Mouse (Mus musculus): ENCODE results near the gene 4921511C20Rik.

Gene 4921511C20Rik

DNA sequence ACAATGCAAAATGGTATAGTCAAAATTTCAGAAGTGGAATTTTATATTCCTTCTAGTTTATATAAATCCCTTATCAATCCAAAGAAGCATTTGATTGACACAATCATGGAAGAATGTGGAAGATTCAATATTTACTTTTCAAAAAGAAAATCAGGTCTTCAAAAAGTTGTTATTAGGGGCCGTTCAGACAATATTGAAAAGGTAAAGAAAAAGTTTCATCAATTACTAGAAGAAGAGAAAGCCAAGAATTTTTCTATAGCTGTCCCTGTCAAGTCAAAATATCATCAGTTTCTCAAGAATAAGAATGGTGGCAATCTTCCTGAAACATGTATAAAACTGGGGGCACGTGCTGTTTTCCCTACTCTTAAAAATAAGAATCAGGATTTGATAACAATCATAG is at the start of gene 4921511C20Rik:
Gene 4921511C20Rik (plus strand): TSS at position 301 of the 400 bp plus-strand sequence.
- in situ Hi-C loops (cut with MboI; ENCODE audit: low sequenced_read_pairs): no loop called here
